Mouse (Mus musculus): ENCODE measurements around the gene Ap4e1. TPM values are rescaled to one million over a fixed set of nuclear protein-coding genes. Genes with fewer than 3 reads are reported as not detected.

Ap4e1 gene
- polyA plus RNA-seq, 1 experiment from 2014 or later, result 8.7 TPM

DNA sequence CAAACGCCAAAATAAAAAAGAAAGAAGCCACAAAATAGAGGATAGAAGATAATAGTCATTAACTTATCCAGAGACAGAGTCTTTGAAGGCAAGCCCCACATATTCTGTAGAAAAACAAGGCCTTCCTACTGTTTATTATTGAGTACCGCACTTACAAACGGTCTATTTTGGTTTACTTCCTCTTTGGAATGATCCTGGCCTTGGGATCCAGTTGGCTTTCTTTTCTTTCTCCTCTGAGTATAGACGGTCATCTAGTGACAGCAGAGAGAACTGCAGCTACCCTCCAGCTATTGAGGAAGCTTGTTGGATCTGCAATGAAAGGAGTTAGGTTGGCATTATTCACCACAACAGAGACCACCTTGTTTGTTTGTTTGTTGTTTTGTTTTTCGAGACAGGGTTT, 11.8 kb upstream of the Ap4e1 start:
- peak overlapping the region; percentile 52; the same call in 1 of the 2 replicates for H3K9ac ChIP-seq (ENCODE audit: low read length)
- no peaks in the 10 kb centered on the region for H3K9me3 ChIP-seq (ENCODE audit: control insufficient read depth, low read length)
- no peak for ATAC-seq (ENCODE audit: insufficient number of reproducible peaks, insufficient read depth, low FRiP score, low read depth)
- peak overlapping the region in 1 of 2 experiments; percentile 20; a peak in 2 of 4 replicates for H3K4me3 ChIP-seq (ENCODE audit: control insufficient read depth in 1 of 2, insufficient read depth in 1 of 2, low read depth in 1 of 2, low read length in 2 of 2)
- H3K4me2 ChIP-seq (ENCODE audit: low read length), result peak overlapping the region; percentile 49
- H3K4me1 ChIP-seq (ENCODE audit: control insufficient read depth in 2 of 2, insufficient read depth in 2 of 2, low read length in 2 of 2), result no peaks in the 10 kb centered on the region
- no peaks in the 10 kb centered on the region for H3K27me3 ChIP-seq (ENCODE audit: control insufficient read depth, insufficient read depth, low read length)
- no peaks in the 10 kb centered on the region for H3K36me3 ChIP-seq (ENCODE audit: control insufficient read depth, insufficient read depth, low read length)
- no peak overlapping the region for H3K27ac ChIP-seq (replicated peaks in 1 of 2; ENCODE audit: control insufficient read depth in 1 of 2, insufficient read depth in 1 of 2, low read depth in 2 of 2, low read length in 2 of 2)
- 16% methylated on average over 5 of the region's 5 CpGs for WGBS

- H3K9me3 ChIP-seq (ENCODE audit: control insufficient read depth, low read length), result no peaks in the 10 kb centered on the region
- H3K9ac ChIP-seq (ENCODE audit: low read length), result no peak overlapping the region
- H3K4me3 ChIP-seq (ENCODE audit: control insufficient read depth in 1 of 2, insufficient read depth in 1 of 2, low read depth in 1 of 2, low read length in 2 of 2), result no peak overlapping the region
- H3K36me3 ChIP-seq (ENCODE audit: control insufficient read depth, insufficient read depth, low read length), result no peaks in the 10 kb centered on the region
- no peaks in the 10 kb centered on the region for H3K4me1 ChIP-seq (ENCODE audit: control insufficient read depth in 2 of 2, insufficient read depth in 2 of 2, low read length in 2 of 2)
- H3K4me2 ChIP-seq (ENCODE audit: low read length), result no peak overlapping the region
- no peak for ATAC-seq (ENCODE audit: insufficient number of reproducible peaks, insufficient read depth, low FRiP score, low read depth)
- H3K27me3 ChIP-seq (ENCODE audit: control insufficient read depth, insufficient read depth, low read length), result no peaks in the 10 kb centered on the region
- 55% methylated on average over 7 of the region's 7 CpGs for WGBS
- H3K27ac ChIP-seq (replicated peaks in 1 of 2; ENCODE audit: control insufficient read depth in 1 of 2, insufficient read depth in 1 of 2, low read depth in 2 of 2, low read length in 2 of 2), result no peak overlapping the region
Observed at GRCm38 (mm10) chr2:126998219-126998618, 10.3 kb upstream of the Ap4e1 start.

- WGBS, result 52% methylated on average over 8 of the region's 8 CpGs
- peak; percentile 21; the same call in 1 of the 2 replicates for ATAC-seq (ENCODE audit: insufficient number of reproducible peaks, insufficient read depth, low FRiP score, low read depth)
Observed at GRCm38 (mm10) chr2:127000406-127001324, 7.9 kb upstream of the Ap4e1 start.

DNA sequence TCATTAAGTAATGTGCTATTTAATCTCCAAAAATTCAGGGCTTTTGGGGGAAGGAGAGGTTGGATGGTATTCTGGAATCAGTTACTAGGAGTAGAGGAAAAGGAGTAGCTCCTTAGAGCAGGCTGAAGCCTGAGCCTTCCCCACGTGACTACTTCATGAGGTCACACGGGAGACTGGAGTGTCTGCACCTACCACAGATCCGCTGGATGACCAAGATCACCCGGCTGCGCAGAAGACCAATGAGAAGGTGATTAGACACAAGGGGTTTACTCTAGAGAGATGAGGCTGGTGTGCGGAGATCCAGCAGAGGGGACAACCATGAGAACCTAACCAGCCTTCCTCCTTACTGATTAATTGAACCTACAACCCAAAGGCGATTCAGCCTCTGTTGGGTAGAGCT, 4.5 kb upstream of the Ap4e1 start:
- no peak overlapping the region for H3K27ac ChIP-seq (replicated peaks in 1 of 2; ENCODE audit: control insufficient read depth in 1 of 2, insufficient read depth in 1 of 2, low read depth in 2 of 2, low read length in 2 of 2)
- no peaks in the 10 kb centered on the region for H3K36me3 ChIP-seq (ENCODE audit: control insufficient read depth, insufficient read depth, low read length)
- 74% methylated on average over 7 of the region's 7 CpGs for WGBS
- H3K9ac ChIP-seq (ENCODE audit: low read length), result no peak overlapping the region
- H3K4me3 ChIP-seq (ENCODE audit: control insufficient read depth in 1 of 2, insufficient read depth in 1 of 2, low read depth in 1 of 2, low read length in 2 of 2), result no peak overlapping the region
- H3K27me3 ChIP-seq (ENCODE audit: control insufficient read depth, insufficient read depth, low read length), result no peaks in the 10 kb centered on the region
- no peaks in the 10 kb centered on the region for H3K9me3 ChIP-seq (ENCODE audit: control insufficient read depth, low read length)
- no peak overlapping the region for H3K4me2 ChIP-seq (ENCODE audit: low read length)
- H3K4me1 ChIP-seq (ENCODE audit: control insufficient read depth in 2 of 2, insufficient read depth in 2 of 2, low read length in 2 of 2), result no peaks in the 10 kb centered on the region
- ATAC-seq (ENCODE audit: insufficient number of reproducible peaks, insufficient read depth, low FRiP score, low read depth), result no peak

More at GRCm38 (mm10) chr2:127000406-127001324, 7.9 kb upstream of the Ap4e1 start:
- Histone ChIP-seq H3K27ac (replicated peaks in 1 of 2; ENCODE audit: control insufficient read depth in 1 of 2, insufficient read depth in 1 of 2, low read depth in 2 of 2, low read length in 2 of 2) (no peak overlapping the region), H3K36me3 (ENCODE audit: control insufficient read depth, insufficient read depth, low read length) (no peaks in the 10 kb centered on the region), H3K9me3 (ENCODE audit: control insufficient read depth, low read length) (no peaks in the 10 kb centered on the region), H3K4me1 (ENCODE audit: control insufficient read depth in 2 of 2, insufficient read depth in 2 of 2, low read length in 2 of 2) (no peaks in the 10 kb centered on the region), H3K27me3 (ENCODE audit: control insufficient read depth, insufficient read depth, low read length) (no peaks in the 10 kb centered on the region), H3K4me2 (ENCODE audit: low read length) (no peak overlapping the region), H3K4me3 (ENCODE audit: control insufficient read depth in 1 of 2, insufficient read depth in 1 of 2, low read depth in 1 of 2, low read length in 2 of 2) (no peak overlapping the region), H3K9ac (ENCODE audit: low read length) (no peak overlapping the region; the same call in 1 of the 2 replicates)

DNA sequence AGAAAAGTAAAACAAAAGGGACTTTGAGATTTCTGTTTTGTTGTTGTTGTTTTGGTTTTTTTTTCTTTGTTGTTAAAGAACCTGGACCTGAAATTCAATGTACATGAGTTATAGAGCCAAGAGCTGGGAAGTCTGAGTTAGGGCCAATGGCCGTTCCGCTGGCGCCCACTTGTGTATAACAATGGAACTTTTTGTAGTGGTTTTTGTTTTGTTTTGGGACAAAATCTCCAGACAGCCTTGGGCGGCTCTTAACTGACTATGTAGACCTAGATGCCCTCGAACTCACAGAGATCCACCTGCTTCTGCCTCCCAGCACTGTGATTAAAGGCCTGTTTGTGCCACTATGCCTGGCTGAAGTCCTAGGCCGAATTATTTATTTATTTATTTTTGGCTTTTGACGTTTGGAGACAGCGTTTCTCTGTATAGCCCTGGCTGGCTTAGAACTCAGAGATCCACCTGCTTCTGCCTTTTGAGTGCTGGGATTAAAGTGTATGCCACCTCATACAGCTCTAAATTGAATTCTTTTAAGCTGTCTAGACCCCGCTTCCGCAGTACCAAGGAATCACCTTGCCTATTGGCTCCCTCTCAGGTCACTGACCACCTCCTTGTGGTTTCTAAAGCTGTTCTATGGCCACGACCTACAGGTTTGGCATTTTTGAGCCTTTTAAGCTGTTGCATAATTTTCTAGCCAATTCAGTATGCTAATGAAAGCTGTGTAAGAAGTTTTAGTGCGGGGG, 1.7 kb upstream of the Ap4e1 start:
- Histone ChIP-seq H3K4me3 (ENCODE audit: control insufficient read depth in 1 of 2, insufficient read depth in 1 of 2, low read depth in 1 of 2, low read length in 2 of 2) (peak overlapping the region; percentile 37), H3K27me3 (ENCODE audit: control insufficient read depth, insufficient read depth, low read length) (no peaks in the 10 kb centered on the region), H3K4me2 (ENCODE audit: low read length) (peak overlapping the region; percentile 62), H3K9ac (ENCODE audit: low read length) (peak overlapping the region; percentile 64), H3K9me3 (ENCODE audit: control insufficient read depth, low read length) (no peaks in the 10 kb centered on the region), H3K4me1 (ENCODE audit: control insufficient read depth in 2 of 2, insufficient read depth in 2 of 2, low read length in 2 of 2) (peaks cover 0 to 9% of the 10 kb centered on the region in 2 experiments; a peak in 1 of 4 replicates), H3K36me3 (ENCODE audit: control insufficient read depth, insufficient read depth, low read length) (peaks cover 11% of the 10 kb centered on the region), H3K27ac (replicated peaks in 1 of 2; ENCODE audit: control insufficient read depth in 1 of 2, insufficient read depth in 1 of 2, low read depth in 2 of 2, low read length in 2 of 2) (no peak overlapping the region)
- no peak for ATAC-seq (ENCODE audit: insufficient number of reproducible peaks, insufficient read depth, low FRiP score, low read depth)
- WGBS, result 39% methylated on average over 12 of the region's 12 CpGs

DNA sequence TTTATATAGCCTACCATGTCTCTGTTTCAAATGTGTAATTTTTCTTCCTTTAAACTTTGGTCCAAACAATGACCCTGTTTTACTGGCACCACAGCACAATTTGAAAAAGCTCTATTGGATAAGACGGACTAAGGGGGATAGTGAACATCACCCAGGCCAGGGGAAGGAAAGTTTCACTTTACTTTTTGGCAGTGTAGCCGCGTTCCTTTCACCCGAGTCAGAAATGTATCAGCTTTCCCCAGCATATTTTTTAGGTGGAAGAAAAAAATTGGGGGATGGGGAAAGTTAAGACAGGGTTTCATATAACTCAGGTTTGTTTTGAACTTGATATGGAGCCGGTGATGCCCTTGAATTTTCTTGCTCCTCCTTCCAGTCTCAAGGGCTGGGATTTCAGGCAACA, 1.0 kb upstream of the Ap4e1 start:
- Histone ChIP-seq H3K27ac (replicated peaks in 1 of 2; ENCODE audit: control insufficient read depth in 1 of 2, insufficient read depth in 1 of 2, low read depth in 2 of 2, low read length in 2 of 2) (no peak overlapping the region), H3K4me2 (ENCODE audit: low read length) (no peak overlapping the region), H3K36me3 (ENCODE audit: control insufficient read depth, insufficient read depth, low read length) (peaks cover 18% of the 10 kb centered on the region), H3K9me3 (ENCODE audit: control insufficient read depth, low read length) (no peaks in the 10 kb centered on the region), H3K4me1 (ENCODE audit: control insufficient read depth in 2 of 2, insufficient read depth in 2 of 2, low read length in 2 of 2) (peaks cover 0 to 9% of the 10 kb centered on the region in 2 experiments; a peak in 1 of 4 replicates), H3K4me3 (ENCODE audit: control insufficient read depth in 1 of 2, insufficient read depth in 1 of 2, low read depth in 1 of 2, low read length in 2 of 2) (no peak overlapping the region), H3K9ac (ENCODE audit: low read length) (no peak overlapping the region), H3K27me3 (ENCODE audit: control insufficient read depth, insufficient read depth, low read length) (no peaks in the 10 kb centered on the region)
- WGBS, result 80% methylated on average over 5 of the region's 5 CpGs
- ATAC-seq (ENCODE audit: insufficient number of reproducible peaks, insufficient read depth, low FRiP score, low read depth), result no peak

DNA sequence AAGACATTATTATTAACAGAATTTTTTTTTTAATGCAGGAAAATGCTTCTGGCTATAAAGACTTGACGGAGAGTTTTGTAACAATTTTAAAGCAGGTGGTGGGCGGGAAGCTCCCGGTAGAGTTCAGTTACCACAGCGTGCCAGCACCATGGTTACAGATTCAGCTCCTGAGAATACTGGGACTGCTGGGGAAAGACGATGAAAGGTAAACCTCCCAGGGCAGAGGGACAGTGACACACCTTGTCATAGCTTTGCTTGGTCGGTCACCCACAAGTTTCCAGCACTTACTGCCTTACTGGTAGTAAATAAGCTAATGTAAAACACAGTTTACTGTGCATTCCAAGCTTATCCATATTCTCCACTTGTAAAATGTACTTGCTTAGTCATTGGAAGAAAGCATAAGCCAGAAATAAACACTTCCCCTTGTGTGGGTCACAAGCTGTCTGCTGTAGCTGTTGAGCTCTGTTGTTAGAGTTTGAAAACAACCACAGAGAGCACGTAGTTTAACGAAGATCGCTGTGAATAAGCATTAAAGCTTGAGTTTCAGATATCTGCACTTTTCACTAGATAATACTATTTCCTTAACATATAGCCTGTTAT, 26.6 kb downstream of the Ap4e1 start:
- no peak overlapping the region for H3K4me3 ChIP-seq (ENCODE audit: control insufficient read depth in 1 of 2, insufficient read depth in 1 of 2, low read depth in 1 of 2, low read length in 2 of 2)
- 93% methylated on average over 9 of the region's 9 CpGs for WGBS
- no peak overlapping the region for H3K4me2 ChIP-seq (ENCODE audit: low read length)
- no peak for ATAC-seq (ENCODE audit: insufficient number of reproducible peaks, insufficient read depth, low FRiP score, low read depth)
- H3K27me3 ChIP-seq (ENCODE audit: control insufficient read depth, insufficient read depth, low read length), result no peaks in the 10 kb centered on the region
- H3K36me3 ChIP-seq (ENCODE audit: control insufficient read depth, insufficient read depth, low read length), result peaks cover 57% of the 10 kb centered on the region
- H3K4me1 ChIP-seq (ENCODE audit: control insufficient read depth in 2 of 2, insufficient read depth in 2 of 2, low read length in 2 of 2), result no peaks in the 10 kb centered on the region
- no peaks in the 10 kb centered on the region for H3K9me3 ChIP-seq (ENCODE audit: control insufficient read depth, low read length)
- no peak overlapping the region for H3K9ac ChIP-seq (ENCODE audit: low read length)
- H3K27ac ChIP-seq (replicated peaks in 1 of 2; ENCODE audit: control insufficient read depth in 1 of 2, insufficient read depth in 1 of 2, low read depth in 2 of 2, low read length in 2 of 2), result no peak overlapping the region
